Mouse (Mus musculus) brain, embryonic 14.5 days (tissue): ENCODE results near the gene Cdk17. TPM values are rescaled to one million over a fixed set of nuclear protein-coding genes. Genes with fewer than 3 reads are reported as not detected.

Experiments
- DNase-seq: peaks from one replicate; pipeline ENCODE4 v3.0.0-alpha.2; 2011; ENCODE audit warnings: low read depth
- CTCF ChIP-seq: fragments of 200-500 bp; IDR thresholded peaks from 2 replicates; pipeline ENCODE4 v1.5.1; 2012; ENCODE audit warnings: inconsistent platforms, mild to moderate bottlenecking, moderate library complexity, borderline replicate concordance; ENCODE audit not compliant: insufficient read depth, insufficient read length; ENCODE audit errors: extremely low read depth
- POLR2A ChIP-seq: fragments of 200-500 bp; IDR thresholded peaks from 2 replicates; pipeline ENCODE4 v1.6.1; 2012; ENCODE audit warnings: mild to moderate bottlenecking, inconsistent platforms, borderline replicate concordance; ENCODE audit not compliant: poor library complexity, insufficient read depth, insufficient read length, severe bottlenecking; ENCODE audit errors: extremely low read depth
- polyA plus RNA-seq: library from polyadenylated mRNA; depleted of rRNA; stranded (reverse); fragments of >200 nt; gene quantifications from 2 replicates; pipeline ENCODE4 v1.2.3, GENCODE M21; 2012; rRNA removed

Cdk17 gene
- polyA plus RNA-seq, 1 experiment, result 70.5 TPM

DNA sequence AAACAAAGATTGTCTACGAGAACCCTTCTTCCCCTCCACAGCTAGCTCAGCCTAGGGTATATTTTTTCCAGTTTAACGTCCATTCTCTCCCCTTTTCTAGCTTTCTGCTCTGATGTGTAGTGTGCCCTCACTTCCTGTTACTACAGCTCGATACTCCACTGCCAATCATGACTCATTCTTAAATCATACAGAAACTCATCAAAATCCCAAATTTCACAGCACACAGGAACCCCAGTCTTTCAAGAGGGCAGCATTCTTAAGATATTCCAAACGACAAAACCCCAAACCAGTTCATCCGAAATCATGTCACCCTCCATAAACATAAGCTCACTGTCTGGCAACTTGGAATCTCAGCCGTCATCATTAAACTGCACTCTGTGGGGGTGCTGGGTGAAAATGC, 145.3 kb downstream of the Cdk17 start:
- no peak for TF ChIP-seq CTCF
- DNase-seq, result no peak

DNA sequence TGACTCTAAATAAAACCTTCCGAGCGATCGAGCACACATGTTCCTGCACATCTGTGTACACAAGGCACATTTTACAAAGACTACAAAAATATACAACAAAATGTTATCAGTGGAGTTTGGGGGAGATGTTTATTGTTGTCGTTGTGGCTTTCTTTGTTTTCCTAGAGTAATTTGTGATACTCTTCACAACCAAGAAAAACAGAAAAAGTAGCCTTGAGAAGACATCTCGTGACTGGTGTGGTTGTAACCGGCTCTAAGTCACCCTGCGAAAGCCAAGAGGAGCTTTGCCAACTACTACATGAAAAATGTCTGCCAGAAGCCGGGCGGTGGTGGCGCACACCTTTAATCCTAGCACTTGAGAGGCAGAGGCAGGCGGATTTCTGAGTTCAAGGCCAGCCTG, 145.7 kb downstream of the Cdk17 start:
- no peak for DNase-seq
- TF ChIP-seq POLR2A (no peak), CTCF (no peak)

DNA sequence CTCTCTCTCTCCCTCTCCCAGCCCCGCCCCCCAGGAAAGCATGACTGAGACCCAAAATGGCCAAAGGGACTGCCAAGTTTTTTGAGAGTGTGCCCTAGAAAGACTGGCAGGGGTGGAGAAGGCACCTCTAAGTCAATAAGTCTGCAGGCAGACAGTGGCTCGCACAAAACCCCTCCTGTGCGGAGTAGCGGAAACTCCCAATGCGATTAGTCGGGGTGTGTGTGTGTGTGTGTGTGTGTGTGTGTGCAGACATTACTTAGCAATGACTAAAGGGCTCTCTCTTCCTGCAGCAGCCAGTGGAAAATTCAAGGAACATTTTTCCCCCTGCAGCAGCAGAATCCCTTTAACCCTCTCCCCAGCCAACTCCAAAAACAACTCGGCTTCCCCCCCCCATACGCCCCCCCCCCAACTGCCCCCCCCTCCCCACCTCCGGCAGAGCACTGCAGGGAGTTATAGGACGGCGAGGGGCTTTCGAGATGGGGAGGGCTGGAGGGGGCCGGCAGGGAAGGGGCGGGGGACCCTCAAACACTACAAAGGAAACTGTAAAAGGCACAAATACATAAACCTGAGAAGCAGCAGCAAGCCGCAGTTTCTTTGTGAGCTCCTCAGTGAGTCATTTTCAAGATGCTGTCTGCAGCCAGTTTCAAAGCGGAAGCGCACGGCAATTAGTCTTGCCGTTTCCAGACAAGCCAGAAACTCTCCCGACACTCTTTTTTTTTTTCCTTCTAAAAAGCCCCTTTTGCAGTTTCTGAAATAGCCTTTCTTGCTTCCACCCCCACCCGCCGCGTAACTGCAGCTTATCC, 148.7 kb downstream of the Cdk17 start:
- TF ChIP-seq CTCF (no peak), POLR2A (no peak)
- peak; percentile 87 for DNase-seq

DNA sequence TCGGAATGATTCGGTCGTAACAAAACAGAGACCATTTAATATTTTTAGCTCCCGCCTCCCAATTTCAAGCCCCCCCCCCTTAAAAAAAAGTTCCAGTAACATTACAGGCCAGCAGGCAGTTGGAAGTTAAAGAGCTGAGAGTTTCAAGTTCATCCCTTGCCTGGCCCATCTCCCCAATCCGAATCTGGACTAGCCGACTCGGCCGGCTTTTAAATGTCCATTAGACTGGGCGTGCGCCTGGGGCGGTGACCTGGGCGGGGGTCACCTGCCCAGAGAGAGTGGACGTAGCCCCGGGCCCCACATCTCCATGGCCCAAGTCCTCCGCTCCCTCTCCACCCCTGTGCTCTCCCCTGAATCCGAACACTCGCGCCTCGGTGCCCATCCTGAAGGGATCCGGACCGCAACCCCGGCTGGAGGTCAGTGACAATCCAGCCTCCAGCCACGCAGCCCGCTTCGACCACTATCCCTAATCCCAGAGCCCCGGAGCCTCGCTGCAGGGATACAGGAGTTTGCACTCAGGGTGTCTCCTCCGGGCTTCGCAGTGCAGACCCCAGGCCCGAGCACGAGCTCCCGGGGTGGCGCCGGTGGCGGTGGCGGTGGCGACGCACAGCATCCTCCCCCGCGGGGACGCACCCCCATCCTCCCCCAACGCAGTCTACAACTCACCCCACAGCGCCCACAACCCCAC, 149.4 kb downstream of the Cdk17 start:
- TF ChIP-seq POLR2A, result no peak
- TF ChIP-seq CTCF, result no peak

GRCm38 (mm10) chr10:93310721-93311411, 150.2 kb downstream of the Cdk17 start, which contains the start of gene Elk3:
TSS of gene Elk3 (minus strand) at chr10:93311135.
- TF ChIP-seq POLR2A (0 out of 2 replicates have a peak, but pooled peaks have one; percentile 7), CTCF (no peak)
- DNase-seq, result peak; percentile 70

More for the DNA sequence above, 149.4 kb downstream of the Cdk17 start:
- DNase-seq, result peak; percentile 32

- DNase-seq, result peak; percentile 20
Observed at GRCm38 (mm10) chr10:93311576-93311975, 150.9 kb downstream of the Cdk17 start.

More at GRCm38 (mm10) chr10:93311576-93311975, 150.9 kb downstream of the Cdk17 start:
- no peak for TF ChIP-seq CTCF
- no peak for TF ChIP-seq POLR2A

Other genes with a start within 250 kb of the Cdk17 start
- gene Cfap54, start 79.3 kb upstream of the Cdk17 start, polyA plus RNA-seq, result 1.9 and 2.8 TPM in 2 replicates
- gene Elk3, start 150.3 kb downstream of the Cdk17 start, polyA plus RNA-seq, result 14.2 and 16.0 TPM in 2 replicates